Mouse (Mus musculus) CD4-positive, CD25-positive, alpha-beta regulatory T cell (primary cell): ENCODE results near the gene Olfr1390. TPM values are rescaled to one million over a fixed set of nuclear protein-coding genes. Genes with fewer than 3 reads are reported as not detected.

Experiments used
- polyA plus RNA-seq: library from polyadenylated mRNA; unstranded; fragments of 100-300 nt; shearing (Covaris generic); gene quantifications from one replicate; pipeline ENCODE4 v1.2.1, GENCODE M21; 2017

Olfr1390 gene
- polyA plus RNA-seq = not detected

DNA sequence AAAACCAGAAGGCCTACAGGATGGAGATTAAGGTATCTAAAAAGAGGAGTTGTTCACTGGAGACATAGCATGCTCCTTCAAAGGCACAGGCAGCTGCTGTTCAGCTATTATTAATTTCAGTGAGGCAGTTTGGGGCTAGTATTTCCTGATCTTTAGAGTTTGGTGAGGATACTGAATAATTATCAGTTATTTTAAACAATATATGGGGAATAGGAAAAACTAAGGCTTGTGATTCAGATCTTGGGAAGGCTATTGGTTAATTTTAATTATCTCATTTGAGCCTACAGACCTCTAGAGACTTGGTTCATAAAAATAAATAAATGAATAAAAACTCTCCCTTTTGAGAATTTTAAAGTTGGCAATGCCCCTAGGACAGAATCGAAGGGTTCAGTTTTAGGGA lies at the start of gene Olfr1390:
Gene Olfr1390, plus strand, starts transcription at position 301 of the 400 bp plus-strand sequence.

DNA sequence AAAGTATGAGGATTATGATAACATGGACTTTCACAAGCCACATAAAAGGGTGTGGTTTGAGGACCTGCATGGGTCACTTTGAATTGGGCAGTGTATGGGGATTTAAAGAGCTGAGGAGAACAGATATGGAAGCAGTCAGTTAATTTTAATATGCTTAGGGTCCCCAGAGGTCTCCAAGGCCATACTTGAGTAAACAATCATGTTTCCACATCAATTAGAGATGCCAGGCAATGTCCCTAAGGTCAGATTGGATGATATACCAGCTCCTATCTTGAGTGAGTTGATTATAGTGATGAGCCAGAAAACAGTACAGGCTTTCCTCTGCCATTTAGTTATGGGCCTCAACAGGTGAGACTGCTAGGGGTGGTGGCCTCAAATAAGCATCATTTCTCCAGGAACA lies 30.5 kb upstream of the Olfr1390 start, which contains the start of gene Olfr10:
Gene Olfr10, plus strand, starts transcription at position 301 of the 400 bp plus-strand sequence.

DNA sequence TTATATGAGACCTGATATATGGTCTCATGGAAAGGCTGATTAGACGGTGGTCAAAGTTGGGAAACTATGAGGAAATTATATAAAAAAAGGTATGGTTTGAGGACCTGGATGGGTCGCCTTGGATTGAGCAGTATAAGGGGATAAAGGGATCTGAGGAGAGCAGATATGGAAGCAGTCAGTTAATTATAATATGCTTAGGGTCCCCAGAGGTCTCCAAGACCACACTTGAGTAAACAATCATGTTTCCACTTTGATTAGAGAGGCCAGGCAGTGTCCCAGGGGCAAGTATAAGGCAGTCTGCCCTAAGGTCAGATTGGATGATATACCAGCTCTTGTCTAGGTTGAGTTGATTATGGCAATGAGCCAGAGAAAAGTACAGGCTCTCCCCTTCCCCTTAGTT lies 12.5 kb upstream of the Olfr1390 start, which contains the start of gene Olfr1391:
Gene Olfr1391, plus strand, starts transcription at position 301 of the 400 bp plus-strand sequence.

Other genes starting within 250 kb of the Olfr1390 start
- gene Olfr1396, start 220.3 kb upstream of the Olfr1390 start, polyA plus RNA-seq = not detected
- gene Olfr1395, start 192.9 kb upstream of the Olfr1390 start, polyA plus RNA-seq = not detected
- gene Olfr1394, start 180.8 kb upstream of the Olfr1390 start, polyA plus RNA-seq = not detected
- gene Btnl9, start 148.0 kb upstream of the Olfr1390 start, polyA plus RNA-seq = not detected
- gene Zfp62, start 131.9 kb upstream of the Olfr1390 start, polyA plus RNA-seq = 59.5 TPM
- gene Mgat1, start 91.0 kb upstream of the Olfr1390 start, polyA plus RNA-seq = 95.9 TPM
- gene Olfr1393, start 56.9 kb upstream of the Olfr1390 start, polyA plus RNA-seq = 0.08 TPM
- gene Olfr1392, start 49.9 kb upstream of the Olfr1390 start, polyA plus RNA-seq = not detected
- not detected for gene Olfr10, start 30.4 kb upstream of the Olfr1390 start, polyA plus RNA-seq
- not detected for gene Olfr1391, start 12.4 kb upstream of the Olfr1390 start, polyA plus RNA-seq
- gene Olfr1389, start 87.9 kb downstream of the Olfr1390 start, polyA plus RNA-seq = not detected
- gene Olfr1388, start 101.4 kb downstream of the Olfr1390 start, polyA plus RNA-seq = 0.06 TPM
- gene Olfr1387, start 120.2 kb downstream of the Olfr1390 start, polyA plus RNA-seq = not detected
- not detected for gene Olfr1386, start 129.9 kb downstream of the Olfr1390 start, polyA plus RNA-seq
- gene Olfr1385, start 153.9 kb downstream of the Olfr1390 start, polyA plus RNA-seq = 0.05 TPM
- gene Olfr1384, start 171.5 kb downstream of the Olfr1390 start, polyA plus RNA-seq = not detected
- not detected for gene Olfr1383, start 184.5 kb downstream of the Olfr1390 start, polyA plus RNA-seq
- gene Olfr1382, start 193.1 kb downstream of the Olfr1390 start, polyA plus RNA-seq = not detected
- not detected for gene Olfr1381, start 208.3 kb downstream of the Olfr1390 start, polyA plus RNA-seq
- gene Olfr1380, start 221.7 kb downstream of the Olfr1390 start, polyA plus RNA-seq = not detected